Mouse (Mus musculus) CH12.LX (cell line): ENCODE results near the gene Jsrp1. TPM values are rescaled to one million over a fixed set of nuclear protein-coding genes. Genes with fewer than 3 reads are reported as not detected.

Source experiments
- DNase-seq: peaks from one replicate; pipeline ENCODE4 v3.0.0-alpha.2; 2013; ENCODE audit errors: extremely low read depth
- H3K27ac ChIP-seq: 2 replicates; pipeline ENCODE4 v1.5.1; 2012; ENCODE audit warnings: low read depth, mild to moderate bottlenecking, control low read depth, moderate library complexity; ENCODE audit not compliant: insufficient read depth
- H3K27me3 ChIP-seq: replicated peaks from 2 replicates; pipeline ENCODE3; 2012; ENCODE audit warnings: inconsistent platforms
- H3K36me3 ChIP-seq, 2 experiments: replicated peaks in 1 of 2; 2 replicates each; pipeline versions ENCODE3 to v1.6.1; 2012; ENCODE audit warnings: inconsistent platforms in 1 of 2, low read length in 1 of 2, mild to moderate bottlenecking in 1 of 2, mixed read lengths in 1 of 2, moderate library complexity in 1 of 2; ENCODE audit not compliant: control insufficient read depth in 1 of 2, insufficient read depth in 1 of 2
- H3K4me1 ChIP-seq, 2 experiments: 2 replicates each; pipeline ENCODE4 v1.6.1; 2012; ENCODE audit warnings: inconsistent platforms in 1 of 2, moderate library complexity in 1 of 2; ENCODE audit not compliant: insufficient read depth in 2 of 2, control insufficient read depth in 1 of 2
- H3K4me2 ChIP-seq: 2 replicates; pipeline ENCODE4 v1.6.1; 2012; ENCODE audit warnings: low read depth, mild to moderate bottlenecking, control low read depth; ENCODE audit not compliant: poor library complexity, insufficient read depth, severe bottlenecking
- H3K4me3 ChIP-seq, 3 experiments: fragments of 150-350 bp in 1 of 3; sonication (generic) in 1 of 3; replicated peaks in 1 of 3; 2 replicates each; pipeline versions ENCODE3 to v1.5.1; 2011 to 2012; ENCODE audit warnings: low read depth in 2 of 3, low read length in 2 of 3, mild to moderate bottlenecking in 2 of 3, moderate library complexity in 2 of 3, control low read depth in 1 of 3, improper control_type of control experiment in 1 of 3, inconsistent platforms in 1 of 3, mixed read lengths in 1 of 3; ENCODE audit not compliant: poor library complexity in 1 of 3
- H3K79me2 ChIP-seq: replicated peaks from 2 replicates; pipeline ENCODE4 v1.6.1; 2012; ENCODE audit warnings: mild to moderate bottlenecking, moderate library complexity; ENCODE audit not compliant: control insufficient read depth, poor library complexity, insufficient read depth, severe bottlenecking; ENCODE audit errors: extremely low read depth
- H3K9ac ChIP-seq: 2 replicates; pipeline ENCODE4 v1.6.1; 2012; ENCODE audit warnings: low read depth, mild to moderate bottlenecking, control low read depth, moderate library complexity; ENCODE audit not compliant: insufficient read depth
- H3K9me3 ChIP-seq: replicated peaks from 2 replicates; pipeline ENCODE3; 2012; ENCODE audit warnings: low read length, inconsistent platforms, mixed read lengths
- CHD1 ChIP-seq: IDR thresholded peaks from 2 replicates; pipeline ENCODE4 v1.6.1; 2012; ENCODE audit warnings: low read depth, low read length, improper control_type of control experiment, inconsistent platforms
- CTCF ChIP-seq, 2 experiments: IDR thresholded peaks in 1 of 2; conservative IDR thresholded peaks in 1 of 2; 2 replicates each; pipeline ENCODE4 v1.5.1; 2011 to 2012; ENCODE audit warnings: low read depth in 2 of 2, low read length in 2 of 2, improper control_type of control experiment in 1 of 2, inconsistent platforms in 1 of 2, mild to moderate bottlenecking in 1 of 2, moderate library complexity in 1 of 2
- ETS1 ChIP-seq: conservative IDR thresholded peaks from 2 replicates; pipeline ENCODE4 v1.6.1; 2012; ENCODE audit warnings: low read depth, mild to moderate bottlenecking, inconsistent platforms, low read length, improper control_type of control experiment, moderate library complexity
- HCFC1 ChIP-seq: IDR thresholded peaks from 2 replicates; pipeline ENCODE4 v1.6.1; 2012; ENCODE audit warnings: low read depth, mild to moderate bottlenecking, inconsistent platforms, low read length, improper control_type of control experiment
- IRF4 ChIP-seq: IDR thresholded peaks from 2 replicates; pipeline ENCODE4 v1.6.1; 2014; ENCODE audit warnings: low read depth, mild to moderate bottlenecking, inconsistent platforms, low read length, improper control_type of control experiment
- JUND ChIP-seq: conservative IDR thresholded peaks from 2 replicates; pipeline ENCODE4 v1.6.1; 2011; ENCODE audit warnings: low read depth, low read length, improper control_type of control experiment
- MAX ChIP-seq: IDR thresholded peaks from 2 replicates; pipeline ENCODE4 v1.6.1; 2011; ENCODE audit warnings: low read length, improper control_type of control experiment
- MYC ChIP-seq: IDR thresholded peaks from 2 replicates; pipeline ENCODE4 v1.6.1; 2011; ENCODE audit warnings: low read depth, mild to moderate bottlenecking, improper control_type of control experiment, low read length
- RAD21 ChIP-seq: IDR thresholded peaks from 2 replicates; pipeline ENCODE4 v1.6.1; 2011; ENCODE audit warnings: low read depth, mild to moderate bottlenecking, low read length, improper control_type of control experiment, moderate library complexity
- RCOR1 ChIP-seq: conservative IDR thresholded peaks from 2 replicates; pipeline ENCODE4 v1.6.1; 2012; ENCODE audit warnings: low read depth, mild to moderate bottlenecking, inconsistent platforms, low read length, improper control_type of control experiment
- SIN3A ChIP-seq: IDR thresholded peaks from 2 replicates; pipeline ENCODE4 v1.6.1; 2012; ENCODE audit warnings: low read length, improper control_type of control experiment, inconsistent platforms
- TBP ChIP-seq: conservative IDR thresholded peaks from 2 replicates; pipeline ENCODE4 v1.6.1; 2011; ENCODE audit warnings: low read depth, low read length, improper control_type of control experiment
- UBTF ChIP-seq: IDR thresholded peaks from 2 replicates; pipeline ENCODE4 v1.6.1; 2012; ENCODE audit warnings: low read depth, mild to moderate bottlenecking, inconsistent platforms, low read length, improper control_type of control experiment, moderate library complexity
- USF2 ChIP-seq: conservative IDR thresholded peaks from 2 replicates; pipeline ENCODE4 v1.6.1; 2011; ENCODE audit warnings: low read depth, low read length, improper control_type of control experiment
- ZKSCAN1 ChIP-seq: IDR thresholded peaks from 2 replicates; pipeline ENCODE4 v1.6.1; 2012; ENCODE audit warnings: low read depth, inconsistent platforms, low read length, improper control_type of control experiment, borderline replicate concordance
- dilution Hi-C: fragments of 300-500 bp; cut with MboI; formaldehyde crosslinking; loops from 2 replicates; pipeline ENCODE4 v1.14.3; 2020; ENCODE audit warnings: low sequenced_read_pairs; ENCODE audit not compliant: extremely low pct_unique_long_range_greater_than_20kb, extremely low pct_ligation_motif_present
- in situ Hi-C: fragments of 300-500 bp; cut with MboI; formaldehyde crosslinking; loops from 3 replicates; pipeline ENCODE4 v1.14.3; 2019; ENCODE audit warnings: low sequenced_read_pairs, low pct_ligation_motif_present, low pct_unique_long_range_greater_than_20kb, mixed read lengths
- polyA plus RNA-seq: library from polyadenylated mRNA; unstranded; fragments of >175 nt; gene quantifications from 2 replicates; pipeline ENCODE4 v1.2.1, GENCODE M21; 2012; ENCODE audit warnings: low read depth; ENCODE audit not compliant: insufficient read length
- total RNA-seq, 2 experiments: library from RNA; depleted of rRNA; stranded (reverse); fragments of 300-350 nt in 1 of 2; fragments of >200 nt in 1 of 2; gene quantifications; 2 replicates each; pipeline ENCODE4 v1.2.3; 2012 to 2014

The Jsrp1 gene
- total and polyA plus RNA-seq, 3 experiments, result 0.35 to 1.1 (median 0.72) TPM

DNA sequence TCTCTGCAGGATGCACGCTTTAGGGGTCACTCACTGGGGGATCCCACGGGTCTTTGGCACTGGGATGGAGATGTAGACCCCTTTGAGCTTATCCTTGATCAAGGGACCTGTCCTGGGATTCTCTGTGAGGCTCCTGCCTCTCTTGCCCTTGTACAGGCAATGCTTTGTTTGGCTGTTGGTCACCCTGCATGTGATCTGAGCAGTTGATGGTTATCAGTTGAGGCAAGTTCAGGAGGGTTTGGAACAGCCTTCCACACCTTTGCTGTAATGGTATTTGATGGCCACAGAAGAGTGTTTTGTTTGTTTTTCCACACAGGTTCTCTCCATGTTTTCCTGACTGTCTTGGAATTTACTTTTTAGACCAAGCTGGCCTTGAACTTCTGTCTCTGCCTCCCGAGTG lies 51.5 kb downstream of the Jsrp1 start:
- dilution Hi-C loops (no loop called here), in situ Hi-C loops (loop anchor here (5.0 kb wide), 1 partner anchor 35 kb away; the partner anchor contains the start of genes Plekhj1 and Sf3a2)
- Histone ChIP-seq H3K9ac (no peak overlapping the region), H3K27me3 (no peaks in the 10 kb centered on the region), H3K4me3 (no peak overlapping the region), H3K79me2 (peaks cover 78% of the 10 kb centered on the region), H3K4me1 (peaks cover 22 to 53% of the 10 kb centered on the region in 2 experiments), H3K9me3 (no peaks in the 10 kb centered on the region), H3K36me3 (peaks cover 25 to 78% of the 10 kb centered on the region in 2 experiments), H3K27ac (no peak overlapping the region), H3K4me2 (no peak overlapping the region)
- no peak for TF ChIP-seq HCFC1
- no peak for TF ChIP-seq JUND
- TF ChIP-seq TBP, result no peak
- no peak for TF ChIP-seq UBTF
- TF ChIP-seq CTCF (conservative IDR thresholded peaks at IDR 0.05 in 1 of 2, IDR thresholded peaks at IDR 0.05 in 1 of 2; ENCODE audit: low read depth in 2 of 2, low read length in 2 of 2), result no peak
- no peak for TF ChIP-seq ZKSCAN1
- TF ChIP-seq USF2, result no peak
- TF ChIP-seq RCOR1, result no peak
- no peak for TF ChIP-seq IRF4
- TF ChIP-seq MAX, result no peak
- TF ChIP-seq CHD1, result no peak
- no peak for TF ChIP-seq RAD21
- TF ChIP-seq SIN3A, result no peak
- DNase-seq, result no peak

DNA sequence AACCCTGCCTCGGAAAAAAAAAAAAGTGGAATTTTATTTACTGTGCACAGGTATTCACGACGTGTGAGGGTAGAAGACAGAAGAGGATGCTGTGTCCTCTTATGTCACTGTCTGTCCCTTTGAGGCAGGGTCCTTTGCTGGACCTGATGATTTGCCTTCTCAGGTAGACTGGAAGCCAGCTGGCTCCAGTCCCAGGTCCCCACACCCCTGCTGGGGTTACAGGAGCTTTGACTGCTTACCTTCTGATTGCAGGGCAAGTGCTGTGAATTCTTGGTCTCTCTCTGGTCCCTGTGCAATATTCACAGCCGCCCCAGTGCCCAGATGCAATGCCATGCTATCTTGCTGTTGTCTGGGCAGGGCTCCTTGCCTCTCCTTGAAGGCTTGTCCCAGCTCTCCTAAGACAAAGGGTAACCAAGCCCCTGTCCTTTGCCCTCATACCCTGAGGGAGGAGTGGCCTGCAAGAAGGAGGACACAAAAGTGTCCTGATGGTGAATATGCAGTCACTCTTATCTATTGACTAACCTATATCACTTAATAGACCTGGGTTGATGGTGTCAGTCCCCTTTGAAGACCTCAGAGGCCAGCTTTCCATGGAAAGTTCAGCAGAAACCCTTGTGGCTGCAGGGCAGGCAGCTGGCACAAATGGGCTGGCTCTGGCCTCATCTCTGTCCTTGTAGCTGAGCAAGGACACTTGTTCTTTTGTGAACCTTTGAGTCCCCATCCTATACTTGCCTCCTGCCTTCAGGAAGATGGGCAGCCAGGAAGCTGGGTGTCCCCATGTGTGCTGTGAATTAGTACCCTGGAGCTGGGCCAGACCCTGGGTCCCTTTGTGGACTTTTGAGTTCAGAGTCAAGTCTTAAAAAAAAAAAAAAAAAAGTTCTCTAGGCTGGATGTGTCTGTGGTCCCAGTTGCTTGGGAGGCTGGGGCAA lies 52.4 kb downstream of the Jsrp1 start:
- H3K27me3 ChIP-seq, result no peaks in the 10 kb centered on the region
- H3K9me3 ChIP-seq, result no peaks in the 10 kb centered on the region
- peaks cover 15 to 70% of the 10 kb centered on the region in 2 experiments for H3K36me3 ChIP-seq
- peaks cover 30 to 62% of the 10 kb centered on the region in 2 experiments for H3K4me1 ChIP-seq
- peaks cover 88% of the 10 kb centered on the region for H3K79me2 ChIP-seq
- in situ Hi-C loops, result loop anchor here (5.0 kb wide), 1 partner anchor 36 kb away; the partner anchor contains the start of genes Plekhj1 and Sf3a2
- no peak overlapping the region for H3K4me3 ChIP-seq
- TF ChIP-seq RCOR1 (no peak), TBP (no peak), IRF4 (no peak), MAX (no peak), CHD1 (no peak), HCFC1 (no peak), ZKSCAN1 (no peak), MYC (no peak), ETS1 (no peak)
- TF ChIP-seq, all 38 proteins: peak for 0
- no peak overlapping the region for H3K9ac ChIP-seq
- no peak overlapping the region for H3K27ac ChIP-seq
- dilution Hi-C loops, result no loop called here
- no peak overlapping the region for H3K4me2 ChIP-seq
- no peak for DNase-seq
